Mouse (Mus musculus): Measurements from ENCODE around the gene Fgd5. TPM values are rescaled to one million over a fixed set of nuclear protein-coding genes. Genes with fewer than 3 reads are reported as not detected.
"Not testable (repeated sequence)": the region's sequence is repeated elsewhere in the genome, so short reads cannot be mapped to it uniquely, and the experiment has no call there.

The Fgd5 gene
- polyA plus RNA-seq (2016; fragmentation: Nextera tagmentation; extraction: Ambion mirVana), result 12.9 and 15.7 TPM in 2 replicates

DNA sequence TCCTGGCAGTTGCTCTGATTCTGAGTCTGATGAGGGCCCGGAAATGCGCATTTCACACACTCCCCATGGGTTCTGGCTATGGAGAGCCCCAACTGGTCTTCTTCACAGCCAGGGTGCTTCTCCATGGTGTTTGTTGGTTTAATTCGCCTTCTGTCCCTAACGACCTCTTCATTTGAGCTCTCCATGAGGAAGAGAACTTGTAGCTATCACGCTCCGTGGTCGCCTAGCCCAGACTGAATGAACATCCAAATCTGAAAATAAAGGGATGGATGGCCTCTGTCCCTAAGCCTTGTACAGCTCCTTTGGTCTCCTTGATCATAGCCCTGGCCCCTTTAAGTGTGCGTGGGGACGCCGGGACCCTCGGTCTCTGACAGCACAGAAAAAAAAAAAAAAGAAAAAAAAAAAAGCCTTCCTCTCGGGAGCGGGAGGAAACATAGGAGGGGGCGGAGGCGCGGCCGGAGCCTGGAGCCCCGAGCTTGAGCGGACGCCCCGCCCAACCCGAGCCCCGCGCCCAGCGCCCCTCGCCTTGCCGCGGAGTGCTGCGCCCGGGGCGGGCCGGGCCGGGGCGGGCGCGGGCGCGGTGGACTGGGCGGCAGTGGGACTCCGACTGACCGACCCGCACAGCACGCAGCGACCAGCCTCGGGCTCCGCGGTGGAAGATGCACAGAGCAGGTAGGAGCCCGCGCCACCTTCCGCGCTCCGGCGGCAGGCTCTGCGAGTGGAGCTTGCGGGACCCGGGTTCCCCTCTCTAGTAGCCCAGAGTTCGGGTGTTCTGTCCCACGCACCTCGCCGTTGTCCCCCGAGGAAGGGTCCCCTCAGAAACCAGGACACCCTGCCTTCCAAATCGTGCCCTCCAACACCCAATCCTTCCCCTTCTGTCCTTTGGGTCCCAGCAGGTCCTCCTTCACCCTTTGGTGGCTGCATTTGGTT, at the start of gene Fgd5:
Gene Fgd5 (plus strand): TSS at position 508 of the 930 bp plus-strand sequence.
- peaks cover 18% of the 10 kb centered on the region for H3K4me1 ChIP-seq
- no peaks in the 10 kb centered on the region for H3K9me3 ChIP-seq
- H3K4me3 ChIP-seq, result peak within 1 kb of the TSS; percentile 73
- under 1% methylated on average over 56 of the region's 62 CpGs for WGBS
- H3K27me3 ChIP-seq (ENCODE audit: insufficient read depth, poor library complexity, severe bottlenecking), result peaks cover 52% of the 10 kb centered on the region
- peak within 1 kb of the TSS; percentile 85 for H3K27ac ChIP-seq
- no peaks in the 10 kb centered on the region for H3K36me3 ChIP-seq
- DNase-seq (ENCODE audit: low spot score), result no peak

DNA sequence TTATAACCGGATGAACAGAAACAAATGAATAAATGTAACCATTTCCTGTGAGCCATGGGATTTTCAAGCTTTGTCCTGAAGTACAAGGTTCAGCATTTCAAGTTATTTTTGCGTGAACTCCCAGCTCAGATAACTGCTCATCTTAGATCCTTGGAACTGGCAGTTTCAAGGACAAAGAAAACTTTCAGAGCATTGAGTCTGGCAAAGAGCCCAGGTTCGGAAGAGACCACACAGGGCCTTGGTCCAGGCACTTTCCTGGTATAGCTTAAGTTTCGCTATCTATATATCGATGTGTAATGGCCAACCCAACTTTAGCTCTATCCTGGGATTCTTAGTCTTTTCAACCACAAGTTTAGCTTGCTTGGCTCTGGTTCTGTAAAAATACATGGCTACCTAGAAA, 47.4 kb upstream of the Fgd5 start:
- DNase-seq (ENCODE audit: low spot score), result no peak
- Histone ChIP-seq H3K27me3 (ENCODE audit: insufficient read depth, poor library complexity, severe bottlenecking) (peaks cover 6% of the 10 kb centered on the region), H3K27ac (no peak overlapping the region), H3K4me3 (no peak overlapping the region), H3K9me3 (no peaks in the 10 kb centered on the region), H3K4me1 (0 out of 2 replicates have a peak, but pooled peaks cover 4% of the 10 kb centered on the region), H3K36me3 (no peaks in the 10 kb centered on the region)
- whole genome bisulfite sequencing, result 80% methylated on average over 5 of the region's 5 CpGs

- no peaks in the 10 kb centered on the region for H3K36me3 ChIP-seq
- no peak overlapping the region for H3K4me3 ChIP-seq
- H3K9me3 ChIP-seq, result no peaks in the 10 kb centered on the region
- H3K4me1 ChIP-seq, result 0 out of 2 replicates have a peak, but pooled peaks cover 7% of the 10 kb centered on the region
- 46% methylated on average over 4 of the region's 4 CpGs for WGBS
- H3K27me3 ChIP-seq (ENCODE audit: insufficient read depth, poor library complexity, severe bottlenecking), result peaks cover 15% of the 10 kb centered on the region
- DNase-seq (ENCODE audit: low spot score), result no peak
- H3K27ac ChIP-seq, result no peak overlapping the region
Measured at GRCm38 (mm10) chr6:91938491-91938890, 40.2 kb upstream of the Fgd5 start.

GRCm38 (mm10) chr6:91948426-91948825, 30.3 kb upstream of the Fgd5 start:
- no peak for DNase-seq (ENCODE audit: low spot score)
- 80% methylated on average over 2 of the region's 2 CpGs for WGBS

GRCm38 (mm10) chr6:91958015-91958414, 20.7 kb upstream of the Fgd5 start:
- 20% methylated on average over 2 of the region's 8 CpGs for WGBS
- not testable (repeated sequence) for H3K36me3 ChIP-seq; H3K4me3 ChIP-seq; H3K27ac ChIP-seq; H3K9me3 ChIP-seq; DNase-seq (ENCODE audit: low spot score)
- peaks cover 12% of the 10 kb centered on the region; the same call in 1 of the 2 replicates for H3K27me3 ChIP-seq (ENCODE audit: insufficient read depth, poor library complexity, severe bottlenecking)
- peaks cover 12% of the 10 kb centered on the region; the same call in 1 of the 2 replicates for H3K4me1 ChIP-seq

More at GRCm38 (mm10) chr6:91948426-91948825, 30.3 kb upstream of the Fgd5 start:
- Histone ChIP-seq H3K27me3 (ENCODE audit: insufficient read depth, poor library complexity, severe bottlenecking) (0 out of 2 replicates have a peak, but pooled peaks cover 30% of the 10 kb centered on the region), H3K27ac (no peak overlapping the region), H3K4me3 (no peak overlapping the region), H3K4me1 (no peaks in the 10 kb centered on the region), H3K9me3 (no peaks in the 10 kb centered on the region), H3K36me3 (no peaks in the 10 kb centered on the region)

DNA sequence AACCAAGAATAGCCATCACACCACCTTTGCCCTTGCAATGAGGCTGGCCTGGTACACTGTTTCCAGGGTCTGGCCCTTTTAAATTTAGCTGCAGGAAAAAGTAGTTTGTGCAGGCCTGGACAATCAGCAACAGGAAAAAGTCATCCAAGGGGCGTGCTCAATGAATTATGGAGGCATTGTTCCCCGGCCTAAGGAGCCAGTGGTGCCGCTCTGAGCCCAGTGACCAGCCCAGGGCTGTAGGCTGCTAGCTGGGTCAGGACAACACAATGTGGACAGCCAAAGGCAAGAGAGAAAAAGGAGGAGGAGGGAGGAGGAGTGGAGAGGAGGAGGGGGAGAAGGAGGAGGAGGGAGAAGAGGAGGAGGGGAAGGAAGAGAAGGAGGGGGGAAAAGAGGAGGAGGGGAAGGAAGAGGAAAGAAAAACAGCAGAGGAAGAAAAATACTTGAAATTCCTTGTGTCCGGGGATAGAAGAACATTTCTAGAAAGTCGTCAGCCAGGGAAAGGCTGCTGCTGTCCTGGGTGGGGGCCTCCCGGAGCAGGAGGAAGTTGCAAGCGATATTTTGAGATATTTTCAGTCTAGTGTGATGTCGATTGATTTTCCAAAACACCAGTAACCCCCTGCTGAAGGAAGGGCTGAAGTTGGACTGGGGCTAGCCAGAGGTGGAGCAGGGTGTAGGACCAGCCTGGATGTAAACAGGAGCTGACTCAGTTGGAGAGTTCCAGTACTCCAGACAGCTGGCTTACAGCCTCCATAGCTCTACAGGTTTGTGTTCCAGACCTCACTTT, 18.5 kb upstream of the Fgd5 start:
- Histone ChIP-seq H3K4me1 (peaks cover 12% of the 10 kb centered on the region; the same call in 1 of the 2 replicates), H3K27ac (peak overlapping the region; percentile 67), H3K36me3 (no peaks in the 10 kb centered on the region), H3K9me3 (no peaks in the 10 kb centered on the region), H3K27me3 (ENCODE audit: insufficient read depth, poor library complexity, severe bottlenecking) (peaks cover 12% of the 10 kb centered on the region; the same call in 1 of the 2 replicates), H3K4me3 (0 out of 2 replicates have a peak overlapping the region, but pooled peaks have one; percentile 27)
- no peak for DNase-seq (ENCODE audit: low spot score)
- WGBS, result 37% methylated on average over 8 of the region's 8 CpGs

- H3K27ac ChIP-seq, result no peak overlapping the region
- 25% methylated on average over 4 of the region's 4 CpGs for WGBS
- no peak for DNase-seq (ENCODE audit: low spot score)
- H3K36me3 ChIP-seq, result no peaks in the 10 kb centered on the region
- H3K4me3 ChIP-seq, result no peak overlapping the region
- H3K27me3 ChIP-seq (ENCODE audit: insufficient read depth, poor library complexity, severe bottlenecking), result 0 out of 2 replicates have a peak, but pooled peaks cover 5% of the 10 kb centered on the region
- peaks cover 12% of the 10 kb centered on the region; the same call in 1 of the 2 replicates for H3K4me1 ChIP-seq
- H3K9me3 ChIP-seq, result no peaks in the 10 kb centered on the region
Measured at GRCm38 (mm10) chr6:91963429-91963828, 15.2 kb upstream of the Fgd5 start.

- H3K27me3 ChIP-seq (ENCODE audit: insufficient read depth, poor library complexity, severe bottlenecking), result 0 out of 2 replicates have a peak, but pooled peaks cover 5% of the 10 kb centered on the region
- no peaks in the 10 kb centered on the region for H3K9me3 ChIP-seq
- 87% methylated on average over 8 of the region's 8 CpGs for whole genome bisulfite sequencing
- H3K27ac ChIP-seq, result no peak overlapping the region
- DNase-seq (ENCODE audit: low spot score), result no peak
- H3K4me3 ChIP-seq, result no peak overlapping the region
- H3K4me1 ChIP-seq, result peaks cover 8% of the 10 kb centered on the region; the same call in 1 of the 2 replicates
- no peaks in the 10 kb centered on the region for H3K36me3 ChIP-seq
Measured at GRCm38 (mm10) chr6:91965060-91965459, 13.6 kb upstream of the Fgd5 start.

GRCm38 (mm10) chr6:91966006-91966405, 12.7 kb upstream of the Fgd5 start:
- no peaks in the 10 kb centered on the region for H3K9me3 ChIP-seq
- H3K4me1 ChIP-seq, result no peaks in the 10 kb centered on the region
- no peak for DNase-seq (ENCODE audit: low spot score)
- 0 out of 2 replicates have a peak, but pooled peaks cover 5% of the 10 kb centered on the region for H3K27me3 ChIP-seq (ENCODE audit: insufficient read depth, poor library complexity, severe bottlenecking)
- no peak overlapping the region for H3K27ac ChIP-seq
- H3K4me3 ChIP-seq, result no peak overlapping the region
- H3K36me3 ChIP-seq, result no peaks in the 10 kb centered on the region
- WGBS, result 48% methylated on average over 6 of the region's 6 CpGs

DNA sequence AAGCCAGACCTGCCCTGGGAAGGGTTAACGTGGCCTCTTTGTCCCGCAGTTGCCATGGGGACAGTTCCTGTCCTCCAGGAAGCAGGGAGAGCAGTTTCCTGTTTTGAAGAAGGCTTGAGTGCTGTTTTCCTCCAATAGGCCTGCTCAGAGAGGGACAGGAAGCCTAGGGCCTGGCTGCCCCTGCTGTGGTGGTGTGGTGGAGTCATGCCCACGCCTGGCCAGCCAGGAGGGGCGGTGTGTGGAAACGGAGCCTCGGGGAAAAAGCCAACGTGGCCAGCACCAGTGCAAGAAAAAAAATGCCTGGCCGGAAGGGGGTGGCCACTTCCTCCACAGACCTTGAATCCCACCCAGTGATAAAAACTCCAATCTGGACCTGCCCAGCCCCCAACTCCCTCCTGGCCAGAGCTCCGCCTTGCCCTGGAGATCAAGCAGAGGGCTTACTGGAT, 6.5 kb upstream of the Fgd5 start:
- DNase-seq (ENCODE audit: low spot score), result peak; percentile 89
- Histone ChIP-seq H3K27me3 (ENCODE audit: insufficient read depth, poor library complexity, severe bottlenecking) (peaks cover 10% of the 10 kb centered on the region; the same call in 1 of the 2 replicates), H3K9me3 (no peaks in the 10 kb centered on the region), H3K27ac (peak overlapping the region; percentile 57), H3K4me1 (peaks cover 21% of the 10 kb centered on the region), H3K4me3 (no peak overlapping the region), H3K36me3 (no peaks in the 10 kb centered on the region)
- WGBS, result 24% methylated on average over 9 of the region's 9 CpGs

GRCm38 (mm10) chr6:91973972-91974371, 4.7 kb upstream of the Fgd5 start:
- Histone ChIP-seq H3K36me3 (no peaks in the 10 kb centered on the region), H3K9me3 (no peaks in the 10 kb centered on the region), H3K27ac (no peak overlapping the region), H3K4me3 (no peak overlapping the region), H3K27me3 (ENCODE audit: insufficient read depth, poor library complexity, severe bottlenecking) (peaks cover 24% of the 10 kb centered on the region), H3K4me1 (peaks cover 24% of the 10 kb centered on the region)
- no peak for DNase-seq (ENCODE audit: low spot score)
- WGBS, result 62% methylated on average over 6 of the region's 6 CpGs

- Histone ChIP-seq H3K4me1 (peaks cover 18% of the 10 kb centered on the region), H3K27me3 (ENCODE audit: insufficient read depth, poor library complexity, severe bottlenecking) (peaks cover 52% of the 10 kb centered on the region), H3K9me3 (no peaks in the 10 kb centered on the region), H3K27ac (peak overlapping the region; percentile 85), H3K4me3 (peak overlapping the region; percentile 73), H3K36me3 (no peaks in the 10 kb centered on the region)
- WGBS, result 5% methylated on average over 23 of the region's 23 CpGs
- no peak for DNase-seq (ENCODE audit: low spot score)
Measured at GRCm38 (mm10) chr6:91979301-91979996, 771 bp downstream of the Fgd5 start.

Measured in heart, embryonic 10.5 days (tissue).